Mouse (Mus musculus): ENCODE results near the gene Chmp5. TPM values are rescaled to one million over a fixed set of nuclear protein-coding genes. Genes with fewer than 3 reads are reported as not detected.
A peak's percentile ranks its signal among the peaks of the same experiment; 100 is the strongest.

The Chmp5 gene
- polyA plus RNA-seq (2014; fragmentation: Nextera tagmentation; extraction: Ambion mirVana): 122 and 142 TPM in 2 replicates

DNA sequence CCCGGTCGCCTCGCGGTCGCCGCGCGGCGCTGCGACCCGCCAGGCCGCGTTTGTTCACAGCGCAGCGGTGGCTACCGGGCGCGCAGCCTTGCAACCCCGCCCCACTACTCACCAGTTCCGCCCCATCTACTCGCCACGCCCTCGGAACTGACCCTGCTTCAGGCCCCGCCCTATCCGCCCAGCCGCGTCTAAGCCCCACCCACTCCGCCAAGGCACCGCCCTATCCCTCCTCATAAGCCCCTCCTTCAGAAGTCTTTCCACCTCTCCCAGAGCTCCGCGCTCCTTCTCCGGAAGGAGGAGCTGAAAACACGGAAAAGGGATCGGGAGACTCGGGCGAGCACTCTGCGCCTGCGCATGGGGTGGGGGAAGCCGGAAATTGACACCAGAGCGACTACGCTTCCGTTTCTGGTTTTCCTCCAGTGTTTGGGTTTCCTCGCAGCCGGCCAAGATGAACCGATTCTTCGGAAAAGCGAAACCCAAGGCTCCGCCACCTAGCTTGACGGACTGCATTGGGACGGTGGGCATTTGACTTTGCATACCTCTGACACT, at the start of gene Chmp5, which contains the start of gene Bag1:
Gene Chmp5, plus strand, starts transcription at position 248 of the 549 bp plus-strand sequence.
Gene Bag1, minus strand, starts transcription at position 135 of the 549 bp plus-strand sequence.
- Histone ChIP-seq H3K27ac (replicated peaks; ENCODE audit: low read depth, low read length) (peak within 1 kb of the TSS; percentile 31; the same call in 1 of the 2 replicates), H3K27me3 (ENCODE audit: control insufficient read depth, insufficient read depth, low read length) (no peaks in the 10 kb centered on the region), H3K9me3 (replicated peaks; ENCODE audit: control insufficient read depth, low read length) (no peaks in the 10 kb centered on the region), H3K4me3 (ENCODE audit: low read depth, low read length) (peak within 1 kb of the TSS; percentile 91), H3K4me1 (ENCODE audit: control insufficient read depth, insufficient read depth, low read length) (no peaks in the 10 kb centered on the region), H3K36me3 (replicated peaks; ENCODE audit: control insufficient read depth, insufficient read depth, low read depth, low read length) (peaks cover 9% of the 10 kb centered on the region), H3K4me2 (ENCODE audit: low read depth, low read length) (peak within 1 kb of the TSS; percentile 70), H3K9ac (replicated peaks; ENCODE audit: low read length) (peak within 1 kb of the TSS; percentile 92)
- WGBS: under 1% methylated on average over 50 of the region's 50 CpGs
- DNase-seq (ENCODE audit: low spot score) (peak; percentile 99), ATAC-seq (replicated peaks; ENCODE audit: insufficient number of reproducible peaks, low FRiP score, low TSS enrichment, low read depth) (peak; percentile 96)

DNA sequence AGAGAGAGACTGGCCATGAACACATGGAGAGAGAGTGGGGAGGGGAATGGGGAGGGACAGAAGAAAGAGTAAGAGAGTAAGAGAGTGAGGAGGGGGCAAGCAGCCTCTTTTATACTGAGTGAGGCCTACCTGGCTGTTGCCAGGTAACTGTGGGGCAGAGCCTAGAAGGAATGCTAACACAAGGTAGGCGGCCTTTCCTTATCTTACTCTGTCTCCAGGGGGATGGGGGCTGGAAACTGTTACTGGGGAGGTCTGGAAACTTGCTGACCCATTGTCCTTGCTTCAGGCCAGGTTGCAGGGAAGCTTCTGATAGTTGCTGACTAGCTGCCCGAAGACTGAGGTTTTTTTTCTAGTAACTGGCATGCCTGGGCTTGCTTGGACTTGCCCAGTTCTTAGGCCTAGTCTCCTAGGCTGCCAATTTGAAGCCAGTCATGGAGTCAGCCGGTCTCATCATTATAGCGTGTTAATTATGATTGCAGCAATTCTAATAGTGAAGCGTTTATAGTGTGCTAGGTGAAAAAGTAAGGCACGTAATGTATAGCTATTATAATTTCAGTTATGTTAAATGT, 49.6 kb upstream of the Chmp5 start:
- no peak for ATAC-seq (replicated peaks; ENCODE audit: insufficient number of reproducible peaks, low FRiP score, low TSS enrichment, low read depth)
- Histone ChIP-seq H3K36me3 (replicated peaks; ENCODE audit: control insufficient read depth, insufficient read depth, low read depth, low read length) (no peaks in the 10 kb centered on the region), H3K27ac (replicated peaks; ENCODE audit: low read depth, low read length) (no peak overlapping the region), H3K4me2 (ENCODE audit: low read depth, low read length) (no peak overlapping the region), H3K4me1 (ENCODE audit: control insufficient read depth, insufficient read depth, low read length) (no peaks in the 10 kb centered on the region), H3K4me3 (ENCODE audit: low read depth, low read length) (no peak overlapping the region), H3K27me3 (ENCODE audit: control insufficient read depth, insufficient read depth, low read length) (no peaks in the 10 kb centered on the region), H3K9ac (replicated peaks; ENCODE audit: low read length) (no peak overlapping the region), H3K9me3 (replicated peaks; ENCODE audit: control insufficient read depth, low read length) (no peaks in the 10 kb centered on the region)
- WGBS: 70% methylated on average over 6 of the region's 6 CpGs
- no peak for DNase-seq (ENCODE audit: low spot score)

DNA sequence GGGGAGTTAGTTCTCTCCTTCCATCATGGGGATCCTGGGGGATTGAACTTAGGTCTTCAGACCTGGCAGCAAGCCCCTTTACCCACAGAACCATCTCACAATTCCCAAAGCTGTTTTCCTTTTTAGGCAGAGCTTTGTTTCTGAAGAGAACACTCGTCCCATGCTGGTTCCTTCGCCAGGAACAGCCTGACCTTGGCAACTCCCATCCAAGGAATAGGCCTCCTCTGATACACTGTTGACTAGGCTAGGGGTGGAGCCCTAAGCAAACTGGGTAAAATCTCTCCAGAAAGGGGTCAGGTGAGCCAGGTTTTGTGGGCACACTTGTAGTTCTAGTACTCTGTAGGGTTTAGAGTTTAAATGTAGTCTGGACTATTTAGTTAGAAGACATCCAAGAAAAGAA, 48.9 kb upstream of the Chmp5 start:
- H3K9me3 ChIP-seq (replicated peaks; ENCODE audit: control insufficient read depth, low read length): no peaks in the 10 kb centered on the region
- H3K27me3 ChIP-seq (ENCODE audit: control insufficient read depth, insufficient read depth, low read length): no peaks in the 10 kb centered on the region
- WGBS: 62% methylated on average over 2 of the region's 2 CpGs
- DNase-seq (ENCODE audit: low spot score) (no peak), ATAC-seq (replicated peaks; ENCODE audit: insufficient number of reproducible peaks, low FRiP score, low TSS enrichment, low read depth) (no peak)
- H3K27ac ChIP-seq (replicated peaks; ENCODE audit: low read depth, low read length): no peak overlapping the region
- no peak overlapping the region for H3K4me2 ChIP-seq (ENCODE audit: low read depth, low read length)
- no peaks in the 10 kb centered on the region for H3K4me1 ChIP-seq (ENCODE audit: control insufficient read depth, insufficient read depth, low read length)
- H3K36me3 ChIP-seq (replicated peaks; ENCODE audit: control insufficient read depth, insufficient read depth, low read depth, low read length): no peaks in the 10 kb centered on the region
- no peak overlapping the region for H3K4me3 ChIP-seq (ENCODE audit: low read depth, low read length)
- no peak overlapping the region for H3K9ac ChIP-seq (replicated peaks; ENCODE audit: low read length)

DNA sequence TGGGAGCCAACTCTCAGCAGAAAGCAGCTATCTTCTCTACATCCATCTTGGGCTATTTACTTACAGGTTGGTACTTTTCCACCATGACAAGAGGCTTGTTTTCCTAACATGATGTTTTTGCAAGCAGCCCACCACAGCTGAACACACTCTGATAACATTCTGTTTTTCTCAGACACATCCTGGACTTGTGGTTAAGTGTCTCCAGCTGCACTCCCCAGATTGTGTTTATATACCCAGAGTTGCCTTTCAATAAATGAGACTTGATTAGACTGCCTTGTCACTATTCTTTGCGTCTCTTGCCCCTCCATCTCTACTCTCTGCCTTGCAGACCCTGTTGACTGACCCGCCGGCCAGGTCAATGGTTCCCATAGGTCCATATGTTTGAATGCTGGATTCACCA, 48.1 kb upstream of the Chmp5 start:
- no peak overlapping the region for H3K27ac ChIP-seq (replicated peaks; ENCODE audit: low read depth, low read length)
- H3K4me1 ChIP-seq (ENCODE audit: control insufficient read depth, insufficient read depth, low read length): no peaks in the 10 kb centered on the region
- DNase-seq (ENCODE audit: low spot score) (no peak), ATAC-seq (replicated peaks; ENCODE audit: insufficient number of reproducible peaks, low FRiP score, low TSS enrichment, low read depth) (no peak)
- H3K9me3 ChIP-seq (replicated peaks; ENCODE audit: control insufficient read depth, low read length): no peaks in the 10 kb centered on the region
- no peaks in the 10 kb centered on the region for H3K27me3 ChIP-seq (ENCODE audit: control insufficient read depth, insufficient read depth, low read length)
- no peak overlapping the region for H3K9ac ChIP-seq (replicated peaks; ENCODE audit: low read length)
- H3K4me3 ChIP-seq (ENCODE audit: low read depth, low read length): no peak overlapping the region
- WGBS: 86% methylated on average over 3 of the region's 3 CpGs
- no peaks in the 10 kb centered on the region for H3K36me3 ChIP-seq (replicated peaks; ENCODE audit: control insufficient read depth, insufficient read depth, low read depth, low read length)
- H3K4me2 ChIP-seq (ENCODE audit: low read depth, low read length): no peak overlapping the region

DNA sequence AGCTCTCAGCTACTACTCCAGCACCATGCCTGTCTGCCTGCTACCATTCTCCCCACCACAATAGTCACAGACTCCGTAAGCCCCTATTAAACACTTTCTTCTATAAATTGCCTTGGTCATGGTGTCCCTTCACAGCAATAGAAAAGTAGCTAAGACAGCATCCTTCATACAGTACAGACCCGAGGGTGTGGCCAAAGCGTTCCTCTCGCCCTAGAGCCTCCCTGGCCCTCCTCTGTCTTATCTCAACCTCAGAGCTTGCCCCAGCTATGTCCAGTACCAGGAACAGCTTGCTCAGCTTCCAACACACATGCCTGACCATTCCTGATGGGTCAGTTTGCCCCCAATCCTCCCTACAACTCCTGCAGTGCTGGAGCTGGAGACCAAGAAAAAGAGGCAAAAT, 47.6 kb upstream of the Chmp5 start:
- Histone ChIP-seq H3K9ac (replicated peaks; ENCODE audit: low read length) (no peak overlapping the region), H3K4me2 (ENCODE audit: low read depth, low read length) (no peak overlapping the region), H3K9me3 (replicated peaks; ENCODE audit: control insufficient read depth, low read length) (no peaks in the 10 kb centered on the region), H3K27ac (replicated peaks; ENCODE audit: low read depth, low read length) (no peak overlapping the region), H3K4me1 (ENCODE audit: control insufficient read depth, insufficient read depth, low read length) (no peaks in the 10 kb centered on the region), H3K4me3 (ENCODE audit: low read depth, low read length) (no peak overlapping the region), H3K36me3 (replicated peaks; ENCODE audit: control insufficient read depth, insufficient read depth, low read depth, low read length) (no peaks in the 10 kb centered on the region), H3K27me3 (ENCODE audit: control insufficient read depth, insufficient read depth, low read length) (no peaks in the 10 kb centered on the region)
- no peak for ATAC-seq (replicated peaks; ENCODE audit: insufficient number of reproducible peaks, low FRiP score, low TSS enrichment, low read depth)
- 86% methylated on average over 4 of the region's 4 CpGs for WGBS
- DNase-seq (ENCODE audit: low spot score): no peak

DNA sequence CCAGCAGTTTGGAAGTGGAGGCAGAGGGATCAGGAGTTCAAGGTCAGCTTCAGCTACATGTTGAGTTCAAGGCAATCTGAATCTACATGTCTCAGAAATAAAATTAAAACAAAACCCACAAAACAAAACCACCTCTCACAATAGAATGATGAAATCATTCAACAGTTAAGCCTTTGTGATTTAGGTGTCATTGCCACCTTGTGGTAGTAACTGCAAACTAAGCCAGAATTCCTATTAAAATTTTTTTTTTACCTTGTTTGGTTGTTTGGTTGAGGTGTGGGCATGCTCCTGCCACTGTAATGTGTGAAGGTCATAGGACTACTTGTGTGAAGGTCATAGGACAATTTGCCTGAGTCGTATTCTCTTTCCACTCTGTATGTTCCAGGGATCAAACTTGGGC, 41.9 kb upstream of the Chmp5 start:
- H3K4me2 ChIP-seq (ENCODE audit: low read depth, low read length): no peak overlapping the region
- no peaks in the 10 kb centered on the region for H3K36me3 ChIP-seq (replicated peaks; ENCODE audit: control insufficient read depth, insufficient read depth, low read depth, low read length)
- H3K4me1 ChIP-seq (ENCODE audit: control insufficient read depth, insufficient read depth, low read length): no peaks in the 10 kb centered on the region
- no peaks in the 10 kb centered on the region for H3K9me3 ChIP-seq (replicated peaks; ENCODE audit: control insufficient read depth, low read length)
- no peaks in the 10 kb centered on the region for H3K27me3 ChIP-seq (ENCODE audit: control insufficient read depth, insufficient read depth, low read length)
- no peak overlapping the region for H3K27ac ChIP-seq (replicated peaks; ENCODE audit: low read depth, low read length)
- no peak overlapping the region for H3K4me3 ChIP-seq (ENCODE audit: low read depth, low read length)
- ATAC-seq (replicated peaks; ENCODE audit: insufficient number of reproducible peaks, low FRiP score, low TSS enrichment, low read depth) (no peak), DNase-seq (ENCODE audit: low spot score) (peak; percentile 48)
- WGBS: 38% methylated on average over 1 of the region's 1 CpGs
- H3K9ac ChIP-seq (replicated peaks; ENCODE audit: low read length): no peak overlapping the region

DNA sequence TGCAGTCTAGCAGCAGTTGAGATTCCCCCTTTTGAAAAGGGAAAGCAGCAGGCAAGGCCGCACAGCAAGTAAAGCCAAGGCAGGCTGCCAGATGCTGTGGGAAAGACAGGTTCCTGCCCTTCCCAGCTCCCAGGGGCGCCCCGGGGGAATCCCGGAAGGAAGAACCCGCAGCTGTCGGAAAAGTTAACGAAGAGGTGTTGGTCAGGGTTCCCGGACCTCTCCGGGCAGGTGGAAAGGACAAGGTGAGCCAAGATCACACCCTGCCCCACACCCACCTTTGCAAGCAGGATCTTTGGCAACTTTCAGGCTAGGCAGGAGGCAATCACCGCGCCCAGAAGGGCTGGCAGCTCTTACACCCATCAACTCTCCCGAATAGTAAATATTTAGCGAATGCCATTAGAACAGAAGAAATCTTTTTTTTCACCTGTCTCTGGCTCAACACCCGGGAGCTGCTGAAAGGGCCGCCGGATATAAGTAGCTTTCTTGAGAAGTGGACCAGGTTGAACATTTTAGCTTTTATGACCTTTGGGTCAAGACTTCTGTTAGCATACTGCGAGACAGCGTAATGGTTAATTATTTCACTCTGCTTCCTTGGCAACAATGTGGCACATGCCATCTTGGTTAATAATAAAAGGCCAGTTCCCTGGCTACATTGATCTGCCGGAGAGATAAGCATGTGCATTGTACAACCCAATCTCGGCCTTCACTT, 39.8 kb upstream of the Chmp5 start:
- H3K36me3 ChIP-seq (replicated peaks; ENCODE audit: control insufficient read depth, insufficient read depth, low read depth, low read length): no peaks in the 10 kb centered on the region
- no peak overlapping the region for H3K4me2 ChIP-seq (ENCODE audit: low read depth, low read length)
- H3K9me3 ChIP-seq (replicated peaks; ENCODE audit: control insufficient read depth, low read length): no peaks in the 10 kb centered on the region
- DNase-seq (ENCODE audit: low spot score): no peak
- 50% methylated on average over 20 of the region's 20 CpGs for WGBS
- H3K4me1 ChIP-seq (ENCODE audit: control insufficient read depth, insufficient read depth, low read length): no peaks in the 10 kb centered on the region
- H3K4me3 ChIP-seq (ENCODE audit: low read depth, low read length): no peak overlapping the region
- H3K9ac ChIP-seq (replicated peaks; ENCODE audit: low read length): no peak overlapping the region
- no peaks in the 10 kb centered on the region for H3K27me3 ChIP-seq (ENCODE audit: control insufficient read depth, insufficient read depth, low read length)
- no peak overlapping the region for H3K27ac ChIP-seq (replicated peaks; ENCODE audit: low read depth, low read length)
- ATAC-seq (replicated peaks; ENCODE audit: insufficient number of reproducible peaks, low FRiP score, low TSS enrichment, low read depth): no peak

DNA sequence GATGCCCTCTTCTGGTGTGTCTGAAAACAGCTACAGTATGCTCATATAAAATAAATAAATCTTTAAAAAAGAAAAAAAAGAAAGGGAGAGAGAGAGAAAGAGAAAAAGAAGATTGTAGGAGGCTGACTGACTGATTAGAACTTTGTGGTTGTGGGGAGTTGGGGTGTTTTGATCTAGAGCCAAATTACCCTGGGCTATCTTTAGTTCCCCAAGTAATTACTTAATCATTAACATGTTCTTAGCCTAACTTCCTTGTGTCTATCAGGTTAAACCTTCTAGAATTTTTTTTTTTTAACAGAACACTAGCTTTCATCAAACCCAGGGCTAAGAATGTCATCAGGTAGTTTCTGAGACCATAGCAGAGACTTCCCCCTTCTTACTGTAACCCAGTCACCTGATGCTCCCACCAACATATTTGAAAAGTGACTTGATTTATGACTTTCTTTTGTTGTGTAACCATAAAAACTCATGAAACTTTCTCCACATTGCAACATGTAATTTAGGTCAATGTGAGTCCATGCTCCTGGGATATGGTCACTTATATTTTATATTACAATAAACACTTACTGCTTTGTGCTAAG, 33.8 kb upstream of the Chmp5 start:
- no peaks in the 10 kb centered on the region for H3K27me3 ChIP-seq (ENCODE audit: control insufficient read depth, insufficient read depth, low read length)
- H3K4me3 ChIP-seq (ENCODE audit: low read depth, low read length): no peak overlapping the region
- H3K4me1 ChIP-seq (ENCODE audit: control insufficient read depth, insufficient read depth, low read length): no peaks in the 10 kb centered on the region
- H3K9me3 ChIP-seq (replicated peaks; ENCODE audit: control insufficient read depth, low read length): no peaks in the 10 kb centered on the region
- H3K4me2 ChIP-seq (ENCODE audit: low read depth, low read length): no peak overlapping the region
- H3K27ac ChIP-seq (replicated peaks; ENCODE audit: low read depth, low read length): no peak overlapping the region
- H3K9ac ChIP-seq (replicated peaks; ENCODE audit: low read length): no peak overlapping the region
- no peaks in the 10 kb centered on the region for H3K36me3 ChIP-seq (replicated peaks; ENCODE audit: control insufficient read depth, insufficient read depth, low read depth, low read length)
- ATAC-seq (replicated peaks; ENCODE audit: insufficient number of reproducible peaks, low FRiP score, low TSS enrichment, low read depth) (no peak), DNase-seq (ENCODE audit: low spot score) (no peak)

Measured in embryonic facial prominence, embryonic 11.5 days (tissue).